Mouse (Mus musculus) myocyte (in vitro differentiated cells): ENCODE results near the gene Chst5. TPM values are rescaled to one million over a fixed set of nuclear protein-coding genes. Genes with fewer than 3 reads are reported as not detected.

Experiments
- H3K27me3 ChIP-seq: one replicate; pipeline ENCODE4 v1.6.1; 2011; ENCODE audit not compliant: control insufficient read depth, insufficient read depth, insufficient read length
- H3K36me3 ChIP-seq: one replicate; pipeline ENCODE4 v1.6.1; 2011; ENCODE audit not compliant: control insufficient read depth, insufficient read depth
- H3K4me2 ChIP-seq: one replicate; pipeline ENCODE4 v1.6.1; 2011; ENCODE audit warnings: low read depth, control low read depth
- H3K4me3 ChIP-seq: one replicate; pipeline ENCODE4 v1.5.1; 2011; ENCODE audit warnings: mild to moderate bottlenecking, control low read depth, moderate library complexity
- H3K79me2 ChIP-seq: one replicate; pipeline ENCODE4 v1.6.1; 2011; ENCODE audit not compliant: control insufficient read depth, insufficient read depth
- H3ac ChIP-seq: one replicate; pipeline ENCODE4 v1.6.1; 2011; ENCODE audit not compliant: control insufficient read depth, insufficient read length
- CEBPB ChIP-seq: IDR thresholded peaks from 2 replicates; pipeline ENCODE4 v1.6.1; 2011; ENCODE audit warnings: mild to moderate bottlenecking, moderate library complexity; ENCODE audit not compliant: poor library complexity, insufficient read depth, severe bottlenecking
- E2F4 ChIP-seq: IDR thresholded peaks from one replicate; pipeline ENCODE4 v1.6.1; 2011; ENCODE audit warnings: mild to moderate bottlenecking, control low read depth, moderate library complexity; ENCODE audit not compliant: insufficient read depth
- MAX ChIP-seq: IDR thresholded peaks from one replicate; pipeline ENCODE4 v1.6.1; 2011; ENCODE audit warnings: low read depth, mild to moderate bottlenecking, control low read depth
- MYOD1 ChIP-seq, 3 experiments: IDR thresholded peaks; one replicate each; pipeline ENCODE4 v1.6.1; 2011; ENCODE audit warnings: control low read depth in 2 of 3, low read depth in 2 of 3, mild to moderate bottlenecking in 2 of 3, moderate library complexity in 1 of 3; ENCODE audit not compliant: insufficient read length in 2 of 3, control insufficient read depth in 1 of 3
- MYOG ChIP-seq, 3 experiments: IDR thresholded peaks; one replicate each; pipeline ENCODE4 v1.6.1; 2011; ENCODE audit warnings: control low read depth in 2 of 3, low read depth in 2 of 3, mild to moderate bottlenecking in 2 of 3; ENCODE audit not compliant: insufficient read length in 2 of 3, control insufficient read depth in 1 of 3, insufficient read depth in 1 of 3
- POLR2A ChIP-seq: IDR thresholded peaks from one replicate; pipeline ENCODE4 v1.6.1; 2011; ENCODE audit warnings: low read depth, mild to moderate bottlenecking, control low read depth, moderate library complexity; ENCODE audit not compliant: insufficient read length
- POLR2AphosphoS2 ChIP-seq: IDR thresholded peaks from one replicate; pipeline ENCODE4 v1.6.1; 2011; ENCODE audit warnings: low read depth, control low read depth; ENCODE audit not compliant: insufficient read length
- REST ChIP-seq: IDR thresholded peaks from one replicate; pipeline ENCODE4 v1.6.1; 2011; ENCODE audit warnings: mild to moderate bottlenecking, control low read depth, moderate library complexity; ENCODE audit not compliant: insufficient read depth, insufficient read length
- SRF ChIP-seq: IDR thresholded peaks from one replicate; pipeline ENCODE4 v1.6.1; 2011; ENCODE audit warnings: low read depth; ENCODE audit not compliant: control insufficient read depth, insufficient read length
- TCF12 ChIP-seq: IDR thresholded peaks from one replicate; pipeline ENCODE4 v1.6.1; 2011; ENCODE audit warnings: mild to moderate bottlenecking, control low read depth; ENCODE audit not compliant: poor library complexity, insufficient read depth, severe bottlenecking
- TCF3 ChIP-seq: IDR thresholded peaks from one replicate; pipeline ENCODE4 v1.6.1; 2011; ENCODE audit warnings: low read depth, control low read depth; ENCODE audit not compliant: insufficient read length
- USF1 ChIP-seq: IDR thresholded peaks from one replicate; pipeline ENCODE4 v1.6.1; 2011; ENCODE audit warnings: low read depth, mild to moderate bottlenecking, control low read depth, moderate library complexity
- polyA plus RNA-seq: library from polyadenylated mRNA; unstranded; fragments of >200 nt; fragmentation: generic; extraction: Trizol; gene quantifications from one replicate; pipeline ENCODE4 v1.2.1, GENCODE M21; 2012; ENCODE audit warnings: missing spikeins

The Chst5 gene
- polyA plus RNA-seq, 1 experiment: 0.14 TPM

DNA sequence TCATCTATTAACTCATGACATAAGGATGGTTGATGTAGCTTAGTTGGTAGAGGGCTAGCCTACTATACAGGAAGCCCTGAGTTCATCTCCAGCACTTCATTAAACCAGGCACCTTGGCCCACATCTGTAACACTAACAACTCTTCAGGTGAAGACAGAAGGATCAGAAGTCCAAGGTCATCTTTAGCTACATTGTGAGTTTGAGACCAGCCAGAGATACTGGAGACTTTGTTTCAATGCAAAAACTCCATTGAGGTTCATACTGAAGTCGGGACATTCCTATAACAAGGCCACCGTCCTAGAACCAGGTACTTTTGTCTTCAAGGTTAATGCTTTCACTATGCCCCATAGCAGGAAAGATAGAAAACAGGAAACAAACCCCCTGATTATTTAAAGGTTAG lies 24.0 kb upstream of the Chst5 start:
- peak overlapping the region; percentile 25 for H3K4me3 ChIP-seq

DNA sequence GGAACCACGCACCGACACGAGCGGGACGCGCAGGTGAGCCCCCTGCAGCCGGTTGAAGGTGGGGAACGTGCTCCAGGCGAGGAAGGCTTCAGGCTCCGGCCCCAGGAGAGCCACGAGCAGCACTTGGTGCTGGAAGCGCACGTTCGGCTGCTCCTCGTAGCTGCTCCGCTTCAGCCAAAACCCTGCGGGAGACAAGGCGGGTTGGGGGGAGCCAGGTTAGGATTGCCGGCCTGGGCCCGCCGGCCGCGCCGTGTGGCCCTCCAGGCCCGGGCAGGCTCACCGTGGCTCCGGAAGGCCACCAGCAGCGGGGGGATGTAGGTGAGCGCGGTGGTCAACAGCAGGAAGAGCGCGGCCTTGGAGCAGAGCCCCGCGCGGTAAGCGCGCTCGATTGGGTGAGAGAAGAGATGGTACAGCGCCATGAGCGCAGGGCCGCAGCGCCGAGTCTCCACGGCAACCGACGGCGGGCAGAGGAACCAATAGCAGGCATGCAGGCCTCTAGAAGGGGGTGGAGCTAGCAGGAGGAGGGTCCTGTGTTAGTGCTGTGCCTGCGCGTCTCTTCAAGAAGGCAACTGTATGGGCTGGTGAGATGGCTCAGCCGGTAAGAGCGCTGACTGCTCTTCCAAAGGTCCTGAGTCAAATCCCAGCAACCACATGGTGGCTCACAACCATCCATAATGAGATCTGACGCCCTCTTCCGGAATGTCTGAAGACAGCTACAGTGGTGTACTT lies 23.3 kb upstream of the Chst5 start, which contains the start of gene Tmem231:
Tmem231 (minus strand) TSS at position 534 of the 729 bp plus-strand sequence.
- no peak for TF ChIP-seq TCF3
- peak; percentile 37 for TF ChIP-seq POLR2A
- H3K4me2 ChIP-seq: peak within 1 kb of the TSS; percentile 96

More for the DNA sequence above, 24.0 kb upstream of the Chst5 start:
- TF ChIP-seq POLR2AphosphoS2 (no peak), MYOD1 (IDR thresholded peaks at IDR 0.05; ENCODE audit: control insufficient read depth in 1 of 3, insufficient read length in 2 of 3, low read depth in 2 of 3) (no peak), TCF12 (no peak), TCF3 (no peak), E2F4 (no peak), MYOG (IDR thresholded peaks at IDR 0.05; ENCODE audit: control insufficient read depth in 1 of 3, insufficient read depth in 1 of 3, insufficient read length in 2 of 3, low read depth in 2 of 3) (no peak), SRF (no peak), USF1 (no peak), POLR2A (no peak), CEBPB (no peak), REST (no peak), MAX (no peak)
- Histone ChIP-seq H3K4me2 (peak overlapping the region; percentile 96), H3ac (no peak overlapping the region), H3K27me3 (no peaks in the 10 kb centered on the region), H3K79me2 (no peaks in the 10 kb centered on the region), H3K36me3 (no peaks in the 10 kb centered on the region)

DNA sequence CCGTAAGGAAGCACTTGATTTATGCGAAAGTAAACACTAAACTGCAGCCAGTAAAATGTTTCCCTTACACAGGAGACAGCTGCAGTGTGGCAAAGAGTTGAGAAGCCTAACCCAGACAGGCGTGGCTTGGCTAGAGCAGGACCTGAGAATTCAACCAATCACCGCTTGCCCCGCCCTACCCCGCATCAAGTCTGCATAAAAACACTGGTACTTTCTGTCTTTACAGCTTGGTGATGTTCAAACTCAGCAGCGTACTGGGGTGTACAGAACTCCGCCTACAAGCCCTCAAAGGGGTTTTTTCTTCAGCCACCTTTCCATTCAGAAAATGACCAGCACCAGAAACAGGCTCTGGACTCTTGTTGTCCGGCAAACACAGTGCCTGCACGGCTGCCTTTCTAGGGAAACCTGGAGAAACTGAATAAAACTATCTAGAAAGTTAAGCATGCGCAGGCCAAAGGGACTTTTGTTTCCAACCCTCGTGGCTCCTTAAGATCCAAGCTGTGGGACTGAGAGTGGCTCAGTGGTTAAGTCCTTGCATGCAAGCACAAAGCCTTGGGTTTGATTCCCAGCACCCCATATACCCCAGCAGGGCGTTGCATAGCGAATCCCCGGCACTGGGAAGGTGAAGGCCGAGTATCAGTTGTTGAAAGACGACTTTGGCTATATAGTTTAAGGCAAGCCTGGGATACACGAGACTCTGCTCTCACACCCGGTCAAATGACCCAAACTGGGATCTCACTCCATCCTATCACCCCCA lies 22.5 kb upstream of the Chst5 start:
- Histone ChIP-seq H3K27me3 (no peaks in the 10 kb centered on the region), H3K4me2 (peak overlapping the region; percentile 96), H3ac (no peak overlapping the region), H3K79me2 (no peaks in the 10 kb centered on the region), H3K36me3 (no peaks in the 10 kb centered on the region), H3K4me3 (peak overlapping the region; percentile 25)
- no peak for TF ChIP-seq POLR2AphosphoS2
- TF ChIP-seq E2F4: no peak
- TF ChIP-seq CEBPB: no peak
- peak in 2 of 3 experiments; percentile 64 to 73 for TF ChIP-seq MYOG (IDR thresholded peaks at IDR 0.05; ENCODE audit: control insufficient read depth in 1 of 3, insufficient read depth in 1 of 3, insufficient read length in 2 of 3, low read depth in 2 of 3)
- TF ChIP-seq USF1: no peak
- TF ChIP-seq MYOD1 (IDR thresholded peaks at IDR 0.05; ENCODE audit: control insufficient read depth in 1 of 3, insufficient read length in 2 of 3, low read depth in 2 of 3): peak; percentile 54 to 78 (median 78)

More for the DNA sequence above, 23.3 kb upstream of the Chst5 start, which contains the start of gene Tmem231:
- no peaks in the 10 kb centered on the region for H3K36me3 ChIP-seq
- no peaks in the 10 kb centered on the region for H3K79me2 ChIP-seq
- H3K27me3 ChIP-seq: no peaks in the 10 kb centered on the region
- no peak within 1 kb of the TSS for H3ac ChIP-seq
- H3K4me3 ChIP-seq: peak within 1 kb of the TSS; percentile 25

DNA sequence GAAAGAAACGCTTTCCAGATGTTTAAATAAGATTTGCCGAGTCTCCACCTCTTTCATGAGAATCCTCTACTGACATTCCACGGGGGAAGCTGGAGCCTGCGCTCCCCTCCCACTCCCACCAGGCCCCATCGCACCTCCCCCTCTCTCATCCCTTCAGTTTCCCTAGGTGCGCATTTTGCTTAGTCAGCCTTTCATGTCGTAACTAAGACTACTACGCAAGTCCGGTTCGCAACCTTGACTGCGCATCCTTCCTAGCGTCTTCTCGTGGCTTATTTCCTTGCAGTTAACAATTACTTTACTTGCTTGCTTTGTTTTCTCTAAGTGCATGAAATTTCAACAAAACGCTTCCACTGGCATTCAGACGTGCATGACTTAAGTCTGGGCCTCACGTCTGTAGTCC lies 21.5 kb upstream of the Chst5 start:
- Histone ChIP-seq H3K4me3 (no peak overlapping the region), H3K36me3 (no peaks in the 10 kb centered on the region), H3ac (no peak overlapping the region), H3K27me3 (no peaks in the 10 kb centered on the region), H3K79me2 (no peaks in the 10 kb centered on the region), H3K4me2 (peak overlapping the region; percentile 96)
- no peak for TF ChIP-seq CEBPB
- TF ChIP-seq POLR2AphosphoS2: no peak
- no peak for TF ChIP-seq E2F4
- TF ChIP-seq USF1: no peak
- TF ChIP-seq POLR2A: no peak
- TF ChIP-seq REST: no peak
- TF ChIP-seq TCF3: no peak
- TF ChIP-seq TCF12: no peak
- no peak for TF ChIP-seq SRF
- TF ChIP-seq MAX: no peak
- no peak for TF ChIP-seq MYOD1 (IDR thresholded peaks at IDR 0.05; ENCODE audit: control insufficient read depth in 1 of 3, insufficient read length in 2 of 3, low read depth in 2 of 3)
- TF ChIP-seq MYOG (IDR thresholded peaks at IDR 0.05; ENCODE audit: control insufficient read depth in 1 of 3, insufficient read depth in 1 of 3, insufficient read length in 2 of 3, low read depth in 2 of 3): no peak
